Mouse (Mus musculus): ENCODE results near the gene Zswim5. TPM values are rescaled to one million over a fixed set of nuclear protein-coding genes. Genes with fewer than 3 reads are reported as not detected.

Zswim5 gene
- polyA plus RNA-seq, 1 experiment, result 14.7 TPM

- WGBS, result 90% methylated on average over 7 of the region's 7 CpGs
- Histone ChIP-seq H3K36me3 (ENCODE audit: control insufficient read depth, insufficient read depth, low read length) (peaks cover 6% of the 10 kb centered on the region; the same call in 1 of the 2 replicates), H3K4me3 (ENCODE audit: low read depth, low read length) (no peak overlapping the region), H3K27me3 (ENCODE audit: control insufficient read depth, insufficient read depth, low read length) (no peaks in the 10 kb centered on the region), H3K27ac (ENCODE audit: insufficient read depth, low read depth, low read length) (no peak overlapping the region), H3K4me1 (ENCODE audit: control insufficient read depth, insufficient read depth, insufficient read length, low read length) (no peaks in the 10 kb centered on the region)
- no peak for TF ChIP-seq CTCF (IDR thresholded peaks at IDR 0.05; ENCODE audit: extremely low read depth, insufficient read length, insufficient replicate concordance, low read depth, low read length)
- no peak for TF ChIP-seq POLR2A (IDR thresholded peaks at IDR 0.05; ENCODE audit: low read depth, low read length)
These were observed 141.2 kb downstream of the Zswim5 start for GRCm38 (mm10) chr4:117018327-117018726.

GRCm38 (mm10) chr4:117019206-117020134 is 142.3 kb downstream of the Zswim5 start, which contains the start of gene Eif2b3:
Gene Eif2b3, plus strand, starts transcription at chr4:117019402.
- Histone ChIP-seq H3K4me3 (ENCODE audit: low read depth, low read length) (peak within 1 kb of the TSS; percentile 84), H3K4me1 (ENCODE audit: control insufficient read depth, insufficient read depth, insufficient read length, low read length) (no peaks in the 10 kb centered on the region), H3K27ac (ENCODE audit: insufficient read depth, low read depth, low read length) (no peak within 1 kb of the TSS), H3K27me3 (ENCODE audit: control insufficient read depth, insufficient read depth, low read length) (no peaks in the 10 kb centered on the region), H3K36me3 (ENCODE audit: control insufficient read depth, insufficient read depth, low read length) (peaks cover 7% of the 10 kb centered on the region; the same call in 1 of the 2 replicates)
- TF ChIP-seq POLR2A (IDR thresholded peaks at IDR 0.05; ENCODE audit: low read depth, low read length) (peak; percentile 69), CTCF (IDR thresholded peaks at IDR 0.05; ENCODE audit: extremely low read depth, insufficient read length, insufficient replicate concordance, low read depth, low read length) (no peak)
- under 1% methylated on average over 61 of the region's 61 CpGs for WGBS

GRCm38 (mm10) chr4:117023469-117023868 is 146.3 kb downstream of the Zswim5 start:
- no peaks in the 10 kb centered on the region for H3K27me3 ChIP-seq (ENCODE audit: control insufficient read depth, insufficient read depth, low read length)
- no peak for TF ChIP-seq CTCF (IDR thresholded peaks at IDR 0.05; ENCODE audit: extremely low read depth, insufficient read length, insufficient replicate concordance, low read depth, low read length)
- no peak for TF ChIP-seq POLR2A (IDR thresholded peaks at IDR 0.05; ENCODE audit: low read depth, low read length)
- H3K36me3 ChIP-seq (ENCODE audit: control insufficient read depth, insufficient read depth, low read length), result peaks cover 13% of the 10 kb centered on the region; the same call in 1 of the 2 replicates
- no peak overlapping the region for H3K4me3 ChIP-seq (ENCODE audit: low read depth, low read length)
- 87% methylated on average over 4 of the region's 4 CpGs for WGBS
- no peaks in the 10 kb centered on the region for H3K4me1 ChIP-seq (ENCODE audit: control insufficient read depth, insufficient read depth, insufficient read length, low read length)
- no peak overlapping the region for H3K27ac ChIP-seq (ENCODE audit: insufficient read depth, low read depth, low read length)

GRCm38 (mm10) chr4:117031105-117031504 is 153.9 kb downstream of the Zswim5 start:
- WGBS, result 93% methylated on average over 1 of the region's 1 CpGs

More at GRCm38 (mm10) chr4:117031105-117031504, 153.9 kb downstream of the Zswim5 start:
- TF ChIP-seq POLR2A (IDR thresholded peaks at IDR 0.05; ENCODE audit: low read depth, low read length), result no peak
- TF ChIP-seq CTCF (IDR thresholded peaks at IDR 0.05; ENCODE audit: extremely low read depth, insufficient read length, insufficient replicate concordance, low read depth, low read length), result no peak
- H3K4me1 ChIP-seq (ENCODE audit: control insufficient read depth, insufficient read depth, insufficient read length, low read length), result no peaks in the 10 kb centered on the region
- no peak overlapping the region for H3K4me3 ChIP-seq (ENCODE audit: low read depth, low read length)
- H3K27ac ChIP-seq (ENCODE audit: insufficient read depth, low read depth, low read length), result no peak overlapping the region
- peaks cover 5% of the 10 kb centered on the region; the same call in 1 of the 2 replicates for H3K36me3 ChIP-seq (ENCODE audit: control insufficient read depth, insufficient read depth, low read length)
- H3K27me3 ChIP-seq (ENCODE audit: control insufficient read depth, insufficient read depth, low read length), result no peaks in the 10 kb centered on the region

Other genes starting within 250 kb of the Zswim5 start
- 0.62 and 0.96 TPM in 2 replicates for gene Nasp, start 249.4 kb upstream of the Zswim5 start, polyA plus RNA-seq (2012; rRNA removed)
- gene Akr1a1, start 225.7 kb upstream of the Zswim5 start, polyA plus RNA-seq (2012; rRNA removed), result 304 and 652 TPM in 2 replicates
- 40.5 and 74.0 TPM in 2 replicates for gene Prdx1, start 191.8 kb upstream of the Zswim5 start, polyA plus RNA-seq (2012; rRNA removed)
- 2.0 and 2.1 TPM in 2 replicates for gene Mmachc, start 169.0 kb upstream of the Zswim5 start, polyA plus RNA-seq (2012; rRNA removed)
- gene Ccdc163, start 168.9 kb upstream of the Zswim5 start, polyA plus RNA-seq (2012; rRNA removed), result 5.0 and 8.9 TPM in 2 replicates
- gene Tesk2, start 156.4 kb upstream of the Zswim5 start, polyA plus RNA-seq (2012; rRNA removed), result 5.5 and 25.6 TPM in 2 replicates
- gene Toe1, start 69.7 kb upstream of the Zswim5 start, polyA plus RNA-seq (2012; rRNA removed), result 8.5 and 11.6 TPM in 2 replicates
- 2.2 and 3.4 TPM in 2 replicates for gene Mutyh, start 69.7 kb upstream of the Zswim5 start, polyA plus RNA-seq (2012; rRNA removed)
- gene Hpdl, start 55.7 kb upstream of the Zswim5 start, polyA plus RNA-seq (2012; rRNA removed), result 4.3 and 7.3 TPM in 2 replicates
- gene Urod, start 117.0 kb downstream of the Zswim5 start, polyA plus RNA-seq (2012; rRNA removed), result 19.8 and 35.5 TPM in 2 replicates
- gene Hectd3, start 117.9 kb downstream of the Zswim5 start, polyA plus RNA-seq (2012; rRNA removed), result 68.8 and 261 TPM in 2 replicates
- 0.86 and 1.5 TPM in 2 replicates for gene Eif2b3, start 142.0 kb downstream of the Zswim5 start, polyA plus RNA-seq (2012; rRNA removed)
- 2.4 and 3.7 TPM in 2 replicates for gene Ptch2, start 218.7 kb downstream of the Zswim5 start, polyA plus RNA-seq (2012; rRNA removed)
- gene Btbd19, start 248.3 kb downstream of the Zswim5 start, polyA plus RNA-seq (2012; rRNA removed), result 3.8 and 4.5 TPM in 2 replicates
- 0.33 and 0.62 TPM in 2 replicates for gene Tctex1d4, start 249.4 kb downstream of the Zswim5 start, polyA plus RNA-seq (2012; rRNA removed)